Mouse (Mus musculus) gastrocnemius, adult 8-10 months (tissue): Measurements from ENCODE around the gene Prkag1. TPM values are rescaled to one million over a fixed set of nuclear protein-coding genes. Genes with fewer than 3 reads are reported as not detected.

Experiments
- DNase-seq, 2 experiments: peaks; one replicate each; pipeline ENCODE4 v3.0.0; 2022; ENCODE audit warnings: low spot score in 2 of 2
- total RNA-seq, 4 experiments: library from RNA; stranded (reverse); gene quantifications; 2 replicates each; pipeline ENCODE4 v1.2.4; 2022

Gene Prkag1
- total RNA-seq, 4 experiments from 2014 or later = 43.8 to 55.0 (median 46.9) TPM

GRCm38 (mm10) chr15:98772511-98773211 is 58.7 kb downstream of the Prkag1 start:
- DNase-seq = no peak

DNA sequence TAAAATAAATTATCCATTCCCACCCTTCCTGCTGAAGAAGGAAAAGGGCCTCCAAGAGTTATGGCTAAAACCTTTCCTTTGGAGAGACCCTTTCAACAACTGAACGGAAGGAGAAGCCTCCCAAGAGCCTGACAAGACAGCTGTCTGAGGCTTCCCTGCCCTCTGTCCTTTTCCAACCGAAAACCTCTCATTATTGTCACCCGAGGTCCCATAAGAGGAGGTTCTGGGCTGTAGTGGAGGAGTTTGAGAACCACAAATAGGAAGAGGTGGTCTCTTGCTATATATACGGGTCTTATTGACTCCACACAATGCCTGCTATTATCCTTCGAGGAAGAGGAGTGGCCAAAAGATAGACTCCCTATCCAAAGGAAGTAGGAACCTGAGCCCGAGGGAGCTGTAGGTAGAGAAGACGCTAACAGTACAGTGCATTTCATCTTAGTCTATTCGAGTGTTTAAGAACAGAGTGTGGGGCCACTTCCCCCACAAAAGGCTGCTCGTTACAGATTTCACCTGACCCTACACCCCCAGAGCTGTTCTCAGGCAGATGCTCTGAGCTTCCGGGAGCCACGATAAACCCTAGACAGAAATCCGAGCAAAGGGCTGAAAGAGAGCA is 59.4 kb downstream of the Prkag1 start:
- DNase-seq = no peak

GRCm38 (mm10) chr15:98768259-98768658 is 63.1 kb downstream of the Prkag1 start:
- DNase-seq = no peak

- no peak for DNase-seq
These were observed 65.4 kb downstream of the Prkag1 start for GRCm38 (mm10) chr15:98765929-98766328.

Other genes with a start within 250 kb of the Prkag1 start
- 10 to 100 TPM; 13.4 to 21.4 (median 19.1) TPM for gene Adcy6, start 221.4 kb downstream of the Prkag1 start, total RNA-seq
- 1 to 10 TPM in 2 of 4 experiments, under 1 TPM in 2; 0.78 to 1.1 (median 1.0) TPM for gene Cacnb3, start 200.7 kb downstream of the Prkag1 start, total RNA-seq
- 10 to 100 TPM; 54.0 to 72.3 (median 63.4) TPM for gene Ddx23, start 168.6 kb downstream of the Prkag1 start, total RNA-seq
- 1 to 10 TPM; 1.0 to 2.3 (median 1.1) TPM for gene Rnd1, start 154.1 kb downstream of the Prkag1 start, total RNA-seq
- not detected for gene Ccdc65, start 123.3 kb downstream of the Prkag1 start, total RNA-seq
- under 1 TPM in 3 of 4 experiments, not detected in 1; 0.43 to 0.92 (median 0.72) TPM for gene Fkbp11, start 103.3 kb downstream of the Prkag1 start, total RNA-seq
- 1 to 10 TPM; 6.9 to 8.9 (median 8.1) TPM for gene Arf3, start 68.3 kb downstream of the Prkag1 start, total RNA-seq
- gene Wnt10b, start 53.4 kb downstream of the Prkag1 start, total RNA-seq = 1 to 10 TPM in 1 of 4 experiments, under 1 TPM in 3; 0.48 to 1.1 (median 0.85) TPM
- gene Wnt1, start 41.7 kb downstream of the Prkag1 start, total RNA-seq = not detected
- under 1 TPM; 0.12 to 0.67 (median 0.43) TPM for gene Ddn, start 22.0 kb downstream of the Prkag1 start, total RNA-seq
- gene Kmt2d, start 39.7 kb upstream of the Prkag1 start, total RNA-seq = 10 to 100 TPM; 52.6 to 67.2 (median 59.1) TPM
- gene Rhebl1, start 63.0 kb upstream of the Prkag1 start, total RNA-seq = 1 to 10 TPM; 1.4 to 2.9 (median 2.0) TPM
- gene Dhh, start 67.0 kb upstream of the Prkag1 start, total RNA-seq = 1 to 10 TPM in 1 of 4 experiments, under 1 TPM in 3; 0.19 to 1.0 (median 0.49) TPM
- 1 to 10 TPM; 3.7 to 5.0 (median 4.2) TPM for gene Lmbr1l, start 86.7 kb upstream of the Prkag1 start, total RNA-seq
- gene Tuba1b, start 103.0 kb upstream of the Prkag1 start, total RNA-seq = 10 to 100 TPM; 12.6 to 24.6 (median 20.3) TPM
- not detected for gene Gm49450, start 122.0 kb upstream of the Prkag1 start, total RNA-seq
- 10 to 100 TPM; 12.6 to 24.0 (median 18.4) TPM for gene Tuba1a, start 122.2 kb upstream of the Prkag1 start, total RNA-seq
- gene Tuba1c, start 198.4 kb upstream of the Prkag1 start, total RNA-seq = 1 to 10 TPM; 5.7 to 7.8 (median 6.8) TPM
- gene Prph, start 223.7 kb upstream of the Prkag1 start, total RNA-seq = under 1 TPM in 3 of 4 experiments, not detected in 1; 0.31 to 0.58 (median 0.35) TPM
- not detected for gene Troap, start 243.1 kb upstream of the Prkag1 start, total RNA-seq